Mouse (Mus musculus): ENCODE measurements around the gene Ssr3.

- TF ChIP-seq CHD2 (IDR thresholded peaks at IDR 0.05; ENCODE audit: low read depth, low read length) (no peak), MAFK (IDR thresholded peaks at IDR 0.05; ENCODE audit: insufficient read depth, low read depth, low read length) (no peak), ZNF384 (IDR thresholded peaks at IDR 0.05; ENCODE audit: low read depth, low read length) (no peak), ZC3H11A (IDR thresholded peaks at IDR 0.05; ENCODE audit: borderline replicate concordance, low read depth, low read length) (no peak), HCFC1 (IDR thresholded peaks at IDR 0.05; ENCODE audit: borderline replicate concordance, insufficient read depth, low read length) (no peak)
Observed at GRCm38 (mm10) chr3:65405781-65406180, 13.4 kb upstream of the Ssr3 start.

Measured in ES-E14 (cell line).